Mouse (Mus musculus): ENCODE data around the gene Gclc.

- no peak for TF ChIP-seq EP300 (IDR thresholded peaks at IDR 0.05; ENCODE audit: low read depth)
- no peak for TF ChIP-seq CTCF (IDR thresholded peaks at IDR 0.05; ENCODE audit: low read depth)
Measured at GRCm38 (mm10) chr9:77746315-77746714, 8.0 kb upstream of the Gclc start.
